Mouse (Mus musculus) c-Kit-positive CD71-positive TER-119-positive erythroid progenitor cells, embryonic 14.5 days (primary cell): Measurements from ENCODE around the gene L3mbtl4.
"Not testable (repeated sequence)": the region's sequence is repeated elsewhere in the genome, so short reads cannot be mapped to it uniquely, and the experiment has no call there.

Source experiments
- DNase-seq: peaks from one replicate; pipeline ENCODE4 v3.0.0-alpha.2; 2013; ENCODE audit warnings: low spot score

The L3mbtl4 gene

GRCm38 (mm10) chr17:68388481-68388880 is 114.9 kb downstream of the L3mbtl4 start:
- DNase-seq, result no peak

DNA sequence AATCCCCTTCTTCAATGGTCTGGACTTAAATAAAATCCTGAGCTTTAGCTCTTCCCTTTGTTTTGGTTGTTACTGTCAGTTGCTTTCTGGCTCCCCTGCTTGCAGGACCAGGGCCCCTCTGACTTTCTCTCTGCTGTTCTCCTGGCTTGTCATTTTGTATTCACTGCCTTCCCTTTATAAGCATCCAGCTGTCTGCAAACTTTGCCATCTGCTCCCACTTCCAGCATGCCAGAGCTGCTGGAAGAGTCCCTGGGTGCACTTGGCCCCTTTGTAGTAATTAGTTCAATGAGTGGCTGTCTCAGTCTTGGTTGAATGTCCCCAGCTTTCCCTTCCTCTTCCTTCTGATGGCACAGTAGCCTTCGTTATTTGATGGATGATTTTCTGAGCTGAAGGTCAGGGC is 132.4 kb downstream of the L3mbtl4 start:
- DNase-seq, result no peak

DNA sequence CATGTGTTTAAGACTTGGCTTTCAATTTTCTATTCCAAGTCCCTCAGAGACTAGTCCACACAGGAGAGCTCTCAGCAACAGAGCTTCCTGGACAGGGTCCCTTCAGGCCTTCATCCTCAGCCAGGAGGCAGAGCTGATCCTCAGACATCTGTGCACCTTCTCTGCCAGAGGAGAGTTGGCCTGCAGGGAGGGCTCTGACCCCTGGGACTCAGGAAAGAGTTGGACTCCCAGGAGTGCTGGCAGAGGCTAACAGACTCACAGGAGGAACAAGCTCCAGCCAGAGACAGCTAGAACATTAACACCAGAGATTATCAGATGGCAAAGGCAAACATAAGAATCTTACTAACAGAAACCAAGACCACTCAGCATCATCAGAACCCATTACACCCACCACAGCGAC is 133.5 kb downstream of the L3mbtl4 start:
- not testable (repeated sequence) for DNase-seq

- DNase-seq, result no peak
These were observed 149.3 kb downstream of the L3mbtl4 start for GRCm38 (mm10) chr17:68422663-68423498.

GRCm38 (mm10) chr17:68433576-68433975 is 160.0 kb downstream of the L3mbtl4 start:
- DNase-seq, result no peak

- no peak for DNase-seq
These were observed 177.3 kb downstream of the L3mbtl4 start for GRCm38 (mm10) chr17:68450921-68451320.

DNA sequence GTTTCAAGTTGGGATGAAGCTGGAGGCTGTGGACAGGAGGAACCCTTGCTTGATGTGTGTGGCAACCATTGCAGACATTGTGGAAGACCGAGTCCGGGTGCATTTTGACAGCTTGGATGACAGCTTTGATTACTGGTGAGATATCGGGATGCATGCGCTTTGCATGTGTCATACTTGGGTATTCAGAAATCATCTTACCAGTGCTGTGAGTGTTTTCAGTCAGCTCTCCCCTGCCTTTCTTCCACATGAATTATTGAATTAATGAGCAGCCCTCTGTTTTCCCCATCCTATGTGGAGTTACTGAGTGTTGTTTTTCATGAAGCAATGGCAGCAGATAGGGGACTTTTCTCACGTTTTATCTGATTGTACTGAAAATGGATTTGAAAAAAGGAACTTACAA is 187.9 kb downstream of the L3mbtl4 start:
- no peak for DNase-seq

- DNase-seq, result no peak
These were observed 193.7 kb downstream of the L3mbtl4 start for GRCm38 (mm10) chr17:68467311-68467710.

GRCm38 (mm10) chr17:68490065-68490691 is 216.6 kb downstream of the L3mbtl4 start:
- no peak for DNase-seq

DNA sequence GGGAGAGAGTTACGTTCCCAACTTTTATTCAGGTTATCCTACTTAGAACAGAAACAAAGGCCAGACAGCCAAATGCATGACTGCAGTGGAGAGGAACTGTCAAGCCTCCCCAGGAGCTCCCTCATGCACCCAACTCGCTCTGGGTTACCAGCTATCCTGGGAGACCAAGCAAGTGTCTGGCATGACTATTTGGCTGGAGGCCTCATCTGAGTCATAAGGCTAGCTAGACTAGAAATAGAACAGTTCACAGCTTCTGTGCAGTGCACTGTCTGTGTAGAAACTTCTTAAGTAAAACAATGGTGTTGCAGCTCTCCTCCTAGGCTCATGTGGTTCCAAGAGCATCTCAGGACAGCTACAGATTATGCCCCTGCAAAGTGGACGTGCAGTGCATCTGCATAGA is 218.6 kb downstream of the L3mbtl4 start:
- DNase-seq, result no peak

- not testable (repeated sequence) for DNase-seq
These were observed 229.4 kb downstream of the L3mbtl4 start for GRCm38 (mm10) chr17:68502998-68503397.

DNA sequence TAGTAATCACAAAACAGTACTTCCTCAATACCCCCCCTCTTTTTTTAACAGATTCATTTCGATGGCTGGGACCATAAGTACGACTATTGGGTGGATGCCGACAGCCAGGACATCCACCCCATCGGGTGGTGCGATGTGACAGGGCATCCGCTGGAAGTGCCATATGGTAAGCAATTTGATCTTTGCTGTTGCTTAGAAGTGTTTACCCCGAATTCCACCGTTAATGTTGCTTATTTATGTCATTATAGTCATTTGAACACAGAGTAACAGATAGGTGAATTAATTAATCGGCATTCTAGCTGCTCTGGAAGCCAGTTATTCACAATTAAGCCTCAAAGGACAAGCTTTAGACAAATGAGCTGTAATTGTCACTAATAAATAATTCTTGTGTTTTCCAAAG is 286.1 kb downstream of the L3mbtl4 start:
- DNase-seq, result no peak

GRCm38 (mm10) chr17:68560264-68560663 is 286.7 kb downstream of the L3mbtl4 start:
- no peak for DNase-seq

DNA sequence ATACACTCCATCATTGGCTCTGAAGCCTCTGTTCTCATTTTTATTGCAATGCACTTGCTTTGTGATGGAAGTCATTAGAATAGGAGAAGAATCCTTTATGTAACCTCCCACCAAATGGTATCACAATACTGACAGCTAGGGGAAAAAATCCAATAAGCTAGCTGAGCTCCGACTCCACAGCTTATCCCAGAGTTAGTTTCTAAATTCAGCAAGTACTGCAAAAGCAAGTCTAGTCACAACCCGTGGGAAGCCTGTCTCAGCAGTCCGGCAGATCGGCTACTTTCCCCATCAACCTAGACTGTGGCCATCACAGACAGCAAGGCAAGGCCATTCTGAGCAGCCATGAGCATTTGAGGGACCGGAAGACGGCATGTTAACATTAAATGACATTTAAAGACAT is 298.2 kb downstream of the L3mbtl4 start:
- no peak for DNase-seq

GRCm38 (mm10) chr17:68585195-68585594 is 311.6 kb downstream of the L3mbtl4 start:
- no peak for DNase-seq

DNA sequence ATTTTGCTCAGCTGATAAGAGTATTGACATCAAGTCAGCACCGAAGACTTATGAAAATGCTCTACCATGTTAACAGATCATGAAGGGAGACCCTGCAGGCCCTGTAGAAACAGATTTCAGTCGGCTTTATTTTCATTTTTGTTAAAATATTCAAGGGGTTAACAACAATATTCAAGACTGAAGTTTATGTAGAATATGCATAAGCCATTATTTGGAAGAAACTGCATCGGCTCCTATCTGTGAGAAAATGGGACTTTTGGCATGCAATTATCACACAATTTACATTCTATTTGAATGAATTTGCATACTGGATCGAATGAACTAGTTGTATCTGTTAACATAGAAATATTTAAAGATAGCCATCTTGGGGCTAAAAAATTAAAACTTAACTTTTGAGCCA is 318.0 kb downstream of the L3mbtl4 start:
- DNase-seq, result no peak

DNA sequence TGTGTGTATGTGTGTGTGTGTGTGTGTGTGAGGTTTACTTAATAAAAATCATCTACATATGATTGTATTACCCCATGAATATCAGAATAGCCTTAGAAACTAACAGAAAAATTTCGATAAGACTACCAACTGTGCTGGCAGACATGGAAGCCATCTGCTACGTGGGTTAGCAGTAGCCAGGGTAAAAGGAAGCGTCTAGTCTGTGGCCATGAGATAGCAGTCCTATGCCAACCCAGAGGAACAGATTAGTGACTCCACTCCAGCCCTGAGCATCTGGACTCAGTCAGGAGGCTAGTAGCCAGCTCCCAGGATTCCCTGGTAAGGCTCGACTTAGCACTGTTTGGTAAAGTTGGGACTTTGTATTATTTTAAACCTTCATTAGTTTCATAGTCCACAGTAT is 329.1 kb downstream of the L3mbtl4 start:
- DNase-seq, result no peak

- no peak for DNase-seq
These were observed 334.1 kb downstream of the L3mbtl4 start for GRCm38 (mm10) chr17:68607691-68608090.

- DNase-seq, result no peak
These were observed 337.6 kb downstream of the L3mbtl4 start for GRCm38 (mm10) chr17:68611247-68611646.

GRCm38 (mm10) chr17:68625281-68625680 is 351.7 kb downstream of the L3mbtl4 start:
- DNase-seq, result no peak

DNA sequence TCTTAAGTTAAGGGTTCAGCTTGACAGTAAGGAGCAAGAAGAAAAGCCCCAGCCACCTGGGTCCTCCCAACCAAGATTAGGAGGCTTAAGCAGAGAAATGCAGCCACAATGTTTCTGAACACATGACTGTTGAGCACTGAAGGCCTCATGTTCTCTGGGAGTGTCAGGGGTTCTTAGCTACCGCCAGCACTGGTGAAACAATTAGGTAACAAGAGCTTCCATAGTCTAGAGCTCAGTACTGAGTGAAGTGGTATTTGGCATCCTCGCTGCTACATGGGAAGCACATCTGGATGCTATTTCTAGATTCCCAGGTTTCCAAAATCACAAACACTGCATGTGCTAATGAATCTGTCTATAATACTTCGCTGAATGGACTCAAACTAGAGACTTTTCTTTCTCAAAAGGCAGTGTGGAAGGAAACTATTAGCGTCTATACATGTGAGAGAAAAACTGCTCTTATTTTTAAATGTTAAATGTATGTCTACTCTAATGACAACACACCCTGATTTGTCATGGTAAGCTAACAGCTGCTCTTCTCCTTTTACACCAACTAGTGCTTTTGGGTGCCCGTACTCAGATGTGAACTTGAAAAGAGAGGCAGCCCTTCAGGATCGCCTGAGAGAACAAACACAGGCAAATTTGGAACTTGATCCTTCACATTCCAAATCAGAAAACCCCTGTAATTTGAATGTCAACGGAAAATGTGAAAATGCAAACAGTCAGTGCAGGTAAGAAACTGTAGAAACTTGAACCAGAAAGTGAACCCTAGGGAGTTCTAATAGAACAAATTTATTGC is 356.2 kb downstream of the L3mbtl4 start:
- no peak for DNase-seq

DNA sequence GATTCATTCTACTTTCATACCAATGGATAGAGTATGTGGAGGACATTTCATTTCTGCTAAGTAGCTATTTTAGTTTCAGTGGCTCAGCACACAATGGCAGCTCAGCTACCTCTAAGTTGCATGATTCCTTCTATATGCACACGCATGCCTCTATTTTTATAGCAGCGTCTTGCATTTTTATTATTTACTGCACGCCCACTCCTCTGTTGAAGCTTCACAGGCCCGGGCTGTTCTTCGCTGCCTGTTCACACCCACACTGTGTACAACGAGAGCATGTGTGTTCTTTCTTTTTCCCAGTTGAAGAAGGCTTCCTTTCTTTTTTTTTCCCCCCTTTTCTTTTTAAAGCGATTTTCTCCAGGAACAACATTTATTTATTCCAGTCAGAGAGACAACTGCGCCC is 357.8 kb downstream of the L3mbtl4 start:
- no peak for DNase-seq

DNA sequence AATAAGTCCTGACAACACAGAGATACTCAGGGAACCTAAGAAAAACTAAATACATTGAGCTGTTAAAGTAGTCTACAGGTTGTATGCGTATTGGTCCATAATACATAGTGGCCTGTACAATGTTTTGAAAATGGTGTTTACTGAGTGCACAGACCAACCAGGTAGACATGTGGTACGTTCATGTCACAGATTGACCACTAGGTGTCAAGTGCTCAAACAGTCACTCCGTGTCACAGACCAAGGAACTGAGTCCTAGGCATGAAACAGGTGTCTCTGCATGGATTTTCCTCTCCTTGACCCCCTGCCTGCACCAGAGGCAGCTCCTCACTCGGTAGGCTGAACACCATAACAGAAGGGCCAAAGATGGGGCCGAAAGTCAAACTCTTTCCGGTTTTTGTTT is 366.6 kb downstream of the L3mbtl4 start:
- DNase-seq, result no peak
